Mouse (Mus musculus): ENCODE results near the gene Gm8104. TPM values are rescaled to one million over a fixed set of nuclear protein-coding genes. Genes with fewer than 3 reads are reported as not detected.
"Not testable (repeated sequence)": the region's sequence is repeated elsewhere in the genome, so short reads cannot be mapped to it uniquely, and the experiment has no call there.

Gm8104 gene
- not detected in 2 replicates for total RNA-seq (2017)

GRCm38 (mm10) chr14:43100301-43100700, at the start of gene Gm8104:
Gene Gm8104, plus strand, starts transcription at chr14:43100601.
- ATAC-seq (replicated peaks; ENCODE audit: low read depth, poor library complexity, severe bottlenecking): not testable (repeated sequence)

- ATAC-seq (replicated peaks; ENCODE audit: low read depth, poor library complexity, severe bottlenecking): not testable (repeated sequence)
These were observed 42.3 kb upstream of the Gm8104 start for GRCm38 (mm10) chr14:43058063-43058462.

GRCm38 (mm10) chr14:43060179-43060578, 40.2 kb upstream of the Gm8104 start:
- ATAC-seq (replicated peaks; ENCODE audit: low read depth, poor library complexity, severe bottlenecking): not testable (repeated sequence)

DNA sequence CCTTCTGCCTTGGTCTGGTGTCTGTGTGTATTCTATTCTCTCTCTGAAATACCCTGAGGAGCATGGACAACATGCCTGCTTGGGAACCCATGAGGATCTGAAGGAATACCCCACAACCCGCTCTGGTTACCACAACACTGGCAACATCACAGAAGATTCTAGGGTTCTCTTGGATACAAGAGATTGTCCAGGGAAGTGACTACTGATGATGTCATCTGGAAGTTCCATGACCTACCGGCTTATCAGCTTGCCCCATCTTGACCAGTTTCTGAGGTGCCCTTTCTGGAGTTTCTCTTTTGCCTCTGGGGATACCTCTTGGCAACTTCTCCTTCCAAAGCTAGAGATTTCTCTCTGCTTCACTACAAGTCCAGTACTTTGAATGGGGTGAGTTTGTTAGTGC, 23.9 kb upstream of the Gm8104 start, which contains the start of gene Gm8094:
Gene Gm8094 (minus strand): TSS at position 101 of the 400 bp plus-strand sequence.
- ATAC-seq (replicated peaks; ENCODE audit: low read depth, poor library complexity, severe bottlenecking): not testable (repeated sequence)

GRCm38 (mm10) chr14:43084936-43085730, 15.3 kb upstream of the Gm8104 start:
- ATAC-seq (replicated peaks; ENCODE audit: low read depth, poor library complexity, severe bottlenecking): not testable (repeated sequence)

- ATAC-seq (replicated peaks; ENCODE audit: low read depth, poor library complexity, severe bottlenecking): not testable (repeated sequence)
These were observed 11.1 kb upstream of the Gm8104 start for GRCm38 (mm10) chr14:43089103-43089919.

- ATAC-seq (replicated peaks; ENCODE audit: low read depth, poor library complexity, severe bottlenecking): not testable (repeated sequence)
These were observed 19.3 kb downstream of the Gm8104 start for GRCm38 (mm10) chr14:43119673-43120072.

- not testable (repeated sequence) for ATAC-seq (replicated peaks; ENCODE audit: low read depth, poor library complexity, severe bottlenecking)
These were observed 25.9 kb downstream of the Gm8104 start for GRCm38 (mm10) chr14:43126286-43126685.

Other genes starting within 250 kb of the Gm8104 start
- gene Gm21977, start 247.1 kb upstream of the Gm8104 start, total RNA-seq (2017): not detected in 2 replicates
- gene Gm8082, start 107.0 kb upstream of the Gm8104 start, total RNA-seq (2017): not detected in 2 replicates
- not detected in 2 replicates for gene Gm10376, start 85.0 kb upstream of the Gm8104 start, total RNA-seq (2017)
- not detected in 2 replicates for gene Gm8094, start 24.0 kb upstream of the Gm8104 start, total RNA-seq (2017)
- not detected in 2 replicates for gene Gm7233, start 79.3 kb downstream of the Gm8104 start, total RNA-seq (2017)
- not detected in 2 replicates for gene Gm8122, start 134.7 kb downstream of the Gm8104 start, total RNA-seq (2017)
- gene Gm8126, start 158.0 kb downstream of the Gm8104 start, total RNA-seq (2017): not detected in 2 replicates
- gene Gm9732, start 174.4 kb downstream of the Gm8104 start, total RNA-seq (2017): not detected in 2 replicates
- gene Gm8127, start 193.2 kb downstream of the Gm8104 start, total RNA-seq (2017): not detected in 2 replicates
- not detected in 2 replicates for gene 1700001F09Rik, start 247.2 kb downstream of the Gm8104 start, total RNA-seq (2017)

Measured in common myeloid progenitor, adult 5-6 weeks (primary cell).